Mouse (Mus musculus) limb, embryonic 12.5 days (tissue): ENCODE measurements around the gene Ptov1. TPM values are rescaled to one million over a fixed set of nuclear protein-coding genes. Genes with fewer than 3 reads are reported as not detected.

Experiments
- ATAC-seq: fragments of 200-750 bp; cut with Nextera tagmentation; 2 replicates; pipeline ENCODE4 v1.8.0; 2017; ENCODE audit warnings: low read depth, moderate TSS enrichment; ENCODE audit not compliant: insufficient number of reproducible peaks, insufficient read depth, low FRiP score, low TSS enrichment
- H3K27ac ChIP-seq: fragments of 300-500 bp; sonication (generic); 2 replicates; pipeline ENCODE4 v1.5.1; 2016; ENCODE audit warnings: mild to moderate bottlenecking, moderate library complexity
- H3K27me3 ChIP-seq: fragments of 300-500 bp; sonication (generic); 2 replicates; pipeline ENCODE4 v1.6.1; 2016; ENCODE audit warnings: mild to moderate bottlenecking, moderate library complexity
- H3K36me3 ChIP-seq: fragments of 300-500 bp; sonication (generic); 2 replicates; pipeline ENCODE4 v1.6.1; 2016; ENCODE audit warnings: mild to moderate bottlenecking, moderate library complexity
- H3K4me1 ChIP-seq: fragments of 300-500 bp; sonication (generic); replicated peaks from 2 replicates; pipeline ENCODE4 v1.6.1; 2016
- H3K4me2 ChIP-seq: fragments of 300-500 bp; sonication (generic); 2 replicates; pipeline ENCODE4 v1.6.1; 2016; ENCODE audit warnings: mild to moderate bottlenecking, moderate library complexity
- H3K4me3 ChIP-seq: fragments of 300-500 bp; sonication (generic); replicated peaks from 2 replicates; pipeline ENCODE4 v1.5.1; 2016; ENCODE audit warnings: mild to moderate bottlenecking
- H3K9ac ChIP-seq: fragments of 300-500 bp; sonication (generic); replicated peaks from 2 replicates; pipeline ENCODE4 v1.6.1; 2016; ENCODE audit warnings: mild to moderate bottlenecking, moderate library complexity
- H3K9me3 ChIP-seq: fragments of 300-500 bp; sonication (generic); 2 replicates; pipeline ENCODE4 v1.6.1; 2016; ENCODE audit warnings: mild to moderate bottlenecking, moderate library complexity
- WGBS: fragments of 180-500 bp; shearing (Covaris S2); methylation state at CpG from one replicate; pipeline ENCODE4 v1.1.7; 2016; 5-methylcytosine and 5-hydroxymethylcytosine counted together
- polyA plus RNA-seq: library from polyadenylated mRNA; unstranded; fragments of >200 nt; fragmentation: Nextera tagmentation; extraction: Ambion mirVana; gene quantifications from 2 replicates; pipeline ENCODE4 v1.2.1, GENCODE M21; 2016

Ptov1 gene
- 615 and 666 TPM in 2 replicates for polyA plus RNA-seq

DNA sequence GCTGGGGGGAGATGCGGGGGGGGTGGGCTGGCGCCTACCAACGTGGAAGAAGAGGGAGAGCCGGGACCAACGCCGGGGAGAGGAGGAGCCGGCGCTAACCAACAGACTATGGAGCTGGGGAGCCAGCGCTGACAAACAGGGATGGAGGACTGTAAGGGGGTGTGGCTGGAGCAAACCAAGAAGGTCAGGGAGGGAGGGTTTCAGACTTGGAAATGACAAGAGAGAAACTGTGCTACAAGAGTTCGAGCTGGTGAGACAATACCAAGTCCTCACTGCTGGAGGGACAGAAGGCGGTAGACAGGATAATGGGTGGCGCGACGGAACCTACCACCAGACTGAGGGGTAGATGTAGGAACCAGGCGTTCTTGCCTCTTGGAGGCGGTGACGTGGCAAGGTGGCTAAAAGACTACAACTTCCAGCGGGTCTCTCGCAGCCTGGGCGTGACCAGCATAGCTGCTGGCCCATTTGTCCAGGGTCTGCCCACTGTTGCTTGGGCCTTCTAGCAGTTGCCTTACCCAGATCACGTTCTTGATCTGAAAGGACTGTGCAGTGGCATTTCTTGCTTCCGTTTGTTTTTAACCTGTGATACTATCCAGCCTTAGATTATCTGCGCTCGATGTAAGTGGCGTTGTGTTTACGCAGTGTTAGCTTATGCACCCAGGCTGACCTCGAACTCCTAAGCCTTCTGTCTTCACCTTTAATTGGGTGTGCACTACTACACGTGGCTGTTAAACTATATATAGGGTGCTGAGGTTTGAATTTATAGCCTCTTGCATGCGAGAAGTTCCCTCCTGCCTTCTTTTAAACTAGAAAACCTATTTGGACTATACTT is at the start of gene Ptov1:
Gene Ptov1 (minus strand): TSS at position 92 of the 832 bp plus-strand sequence.
- Histone ChIP-seq H3K4me1 (peaks cover 44% of the 10 kb centered on the region), H3K9me3 (no peaks in the 10 kb centered on the region), H3K27me3 (no peaks in the 10 kb centered on the region), H3K27ac (peak within 1 kb of the TSS; percentile 100), H3K36me3 (peaks cover 27% of the 10 kb centered on the region), H3K4me3 (peak within 1 kb of the TSS; percentile 94), H3K9ac (peak within 1 kb of the TSS; percentile 100), H3K4me2 (peak within 1 kb of the TSS; percentile 92)
- 4% methylated on average over 29 of the region's 29 CpGs for WGBS
- ATAC-seq = peak; percentile 93

GRCm38 (mm10) chr7:44919127-44919526 is 49.5 kb upstream of the Ptov1 start:
- ATAC-seq = no peak
- Histone ChIP-seq H3K4me1 (no peaks in the 10 kb centered on the region), H3K9ac (no peak overlapping the region), H3K27ac (no peak overlapping the region), H3K9me3 (no peaks in the 10 kb centered on the region), H3K4me3 (no peak overlapping the region), H3K27me3 (no peaks in the 10 kb centered on the region), H3K4me2 (no peak overlapping the region), H3K36me3 (peaks cover 75% of the 10 kb centered on the region)
- 93% methylated on average over 5 of the region's 5 CpGs for whole genome bisulfite sequencing

GRCm38 (mm10) chr7:44918219-44918618 is 48.6 kb upstream of the Ptov1 start:
- Histone ChIP-seq H3K27ac (no peak overlapping the region), H3K4me1 (no peaks in the 10 kb centered on the region), H3K4me3 (no peak overlapping the region), H3K27me3 (no peaks in the 10 kb centered on the region), H3K9ac (no peak overlapping the region), H3K9me3 (no peaks in the 10 kb centered on the region), H3K36me3 (peaks cover 76% of the 10 kb centered on the region), H3K4me2 (no peak overlapping the region)
- ATAC-seq = no peak
- WGBS = 87% methylated on average over 3 of the region's 3 CpGs

GRCm38 (mm10) chr7:44916881-44917280 is 47.3 kb upstream of the Ptov1 start:
- ATAC-seq = no peak
- Histone ChIP-seq H3K36me3 (peaks cover 76% of the 10 kb centered on the region), H3K4me3 (no peak overlapping the region), H3K27ac (no peak overlapping the region), H3K9ac (no peak overlapping the region), H3K4me2 (no peak overlapping the region), H3K9me3 (no peaks in the 10 kb centered on the region), H3K4me1 (no peaks in the 10 kb centered on the region), H3K27me3 (no peaks in the 10 kb centered on the region)
- 92% methylated on average over 4 of the region's 4 CpGs for WGBS

- H3K27ac ChIP-seq = no peak overlapping the region
- WGBS = 83% methylated on average over 6 of the region's 6 CpGs
- H3K4me3 ChIP-seq = no peak overlapping the region
- peaks cover 79% of the 10 kb centered on the region for H3K36me3 ChIP-seq
- ATAC-seq = no peak
- no peaks in the 10 kb centered on the region for H3K27me3 ChIP-seq
- H3K4me2 ChIP-seq = no peak overlapping the region
- no peaks in the 10 kb centered on the region for H3K4me1 ChIP-seq
- no peaks in the 10 kb centered on the region for H3K9me3 ChIP-seq
- H3K9ac ChIP-seq = no peak overlapping the region
Observed at GRCm38 (mm10) chr7:44916191-44916590, 46.6 kb upstream of the Ptov1 start.

- Histone ChIP-seq H3K9me3 (no peaks in the 10 kb centered on the region), H3K4me2 (no peak overlapping the region), H3K36me3 (peaks cover 82% of the 10 kb centered on the region), H3K27me3 (no peaks in the 10 kb centered on the region), H3K9ac (no peak overlapping the region), H3K4me1 (no peaks in the 10 kb centered on the region), H3K27ac (no peak overlapping the region), H3K4me3 (no peak overlapping the region)
- ATAC-seq = no peak
- 87% methylated on average over 9 of the region's 9 CpGs for whole genome bisulfite sequencing
Observed at GRCm38 (mm10) chr7:44915314-44915713, 45.7 kb upstream of the Ptov1 start.

DNA sequence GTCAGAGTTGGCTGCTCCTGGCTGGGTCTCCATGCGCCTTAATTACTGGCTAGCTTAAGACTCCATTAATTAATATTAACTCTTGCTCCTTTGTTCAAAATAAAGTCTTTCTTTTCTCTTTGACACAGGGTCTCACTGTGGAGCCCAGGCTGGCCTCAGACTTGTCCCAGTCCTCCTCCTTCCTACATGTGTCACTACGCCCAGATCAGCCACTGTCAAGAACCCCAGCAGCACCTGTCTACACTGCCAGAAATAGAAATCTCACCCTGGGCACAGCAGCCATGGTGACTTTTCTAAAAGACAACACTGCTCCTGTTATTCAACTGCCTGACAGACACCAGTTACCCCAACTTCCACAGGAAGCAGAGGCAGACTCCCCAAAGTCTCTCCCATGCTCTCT is 44.8 kb upstream of the Ptov1 start:
- WGBS = 92% methylated on average over 2 of the region's 2 CpGs
- no peak for ATAC-seq
- Histone ChIP-seq H3K9me3 (no peaks in the 10 kb centered on the region), H3K4me1 (no peaks in the 10 kb centered on the region), H3K36me3 (peaks cover 82% of the 10 kb centered on the region), H3K4me3 (no peak overlapping the region), H3K27me3 (no peaks in the 10 kb centered on the region), H3K27ac (no peak overlapping the region), H3K9ac (no peak overlapping the region), H3K4me2 (no peak overlapping the region)

GRCm38 (mm10) chr7:44908706-44909476 is 39.3 kb upstream of the Ptov1 start:
- H3K4me2 ChIP-seq = no peak overlapping the region
- peaks cover 100% of the 10 kb centered on the region for H3K36me3 ChIP-seq
- H3K9ac ChIP-seq = no peak overlapping the region
- H3K4me1 ChIP-seq = no peaks in the 10 kb centered on the region
- WGBS = 86% methylated on average over 15 of the region's 15 CpGs
- no peaks in the 10 kb centered on the region for H3K9me3 ChIP-seq
- no peak overlapping the region for H3K4me3 ChIP-seq
- H3K27me3 ChIP-seq = no peaks in the 10 kb centered on the region
- no peak for ATAC-seq
- no peak overlapping the region for H3K27ac ChIP-seq

GRCm38 (mm10) chr7:44905430-44905829 is 35.8 kb upstream of the Ptov1 start:
- ATAC-seq = no peak
- peaks cover 96% of the 10 kb centered on the region for H3K36me3 ChIP-seq
- H3K4me3 ChIP-seq = no peak overlapping the region
- 93% methylated on average over 20 of the region's 20 CpGs for WGBS
- no peak overlapping the region for H3K9ac ChIP-seq
- no peaks in the 10 kb centered on the region for H3K27me3 ChIP-seq
- H3K27ac ChIP-seq = no peak overlapping the region
- H3K9me3 ChIP-seq = no peaks in the 10 kb centered on the region
- H3K4me2 ChIP-seq = no peak overlapping the region
- H3K4me1 ChIP-seq = peaks cover 19% of the 10 kb centered on the region

- ATAC-seq = no peak
Observed at GRCm38 (mm10) chr7:44901230-44901722, 31.7 kb upstream of the Ptov1 start.

GRCm38 (mm10) chr7:44900632-44901031 is 31.0 kb upstream of the Ptov1 start:
- Histone ChIP-seq H3K4me3 (no peak overlapping the region), H3K36me3 (peaks cover 67% of the 10 kb centered on the region), H3K9ac (no peak overlapping the region), H3K4me2 (no peak overlapping the region), H3K9me3 (no peaks in the 10 kb centered on the region), H3K27ac (no peak overlapping the region), H3K27me3 (no peaks in the 10 kb centered on the region), H3K4me1 (peaks cover 36% of the 10 kb centered on the region)
- WGBS = 91% methylated on average over 11 of the region's 11 CpGs
- ATAC-seq = no peak

More at GRCm38 (mm10) chr7:44901230-44901722, 31.7 kb upstream of the Ptov1 start:
- Histone ChIP-seq H3K4me1 (peaks cover 36% of the 10 kb centered on the region), H3K27me3 (no peaks in the 10 kb centered on the region), H3K4me3 (peak overlapping the region; percentile 27), H3K4me2 (peak overlapping the region; percentile 53), H3K36me3 (peaks cover 73% of the 10 kb centered on the region), H3K9ac (peak overlapping the region; percentile 23; the same call in 1 of the 2 replicates), H3K27ac (peak overlapping the region; percentile 78), H3K9me3 (no peaks in the 10 kb centered on the region)
- WGBS = 17% methylated on average over 21 of the region's 21 CpGs
